Mouse (Mus musculus): ENCODE data around the gene Tsga10ip. TPM values are rescaled to one million over a fixed set of nuclear protein-coding genes. Genes with fewer than 3 reads are reported as not detected.
A peak's percentile ranks its signal among the peaks of the same experiment; 100 is the strongest.

Gene Tsga10ip
- total and polyA plus RNA-seq, 2 experiments = not detected

DNA sequence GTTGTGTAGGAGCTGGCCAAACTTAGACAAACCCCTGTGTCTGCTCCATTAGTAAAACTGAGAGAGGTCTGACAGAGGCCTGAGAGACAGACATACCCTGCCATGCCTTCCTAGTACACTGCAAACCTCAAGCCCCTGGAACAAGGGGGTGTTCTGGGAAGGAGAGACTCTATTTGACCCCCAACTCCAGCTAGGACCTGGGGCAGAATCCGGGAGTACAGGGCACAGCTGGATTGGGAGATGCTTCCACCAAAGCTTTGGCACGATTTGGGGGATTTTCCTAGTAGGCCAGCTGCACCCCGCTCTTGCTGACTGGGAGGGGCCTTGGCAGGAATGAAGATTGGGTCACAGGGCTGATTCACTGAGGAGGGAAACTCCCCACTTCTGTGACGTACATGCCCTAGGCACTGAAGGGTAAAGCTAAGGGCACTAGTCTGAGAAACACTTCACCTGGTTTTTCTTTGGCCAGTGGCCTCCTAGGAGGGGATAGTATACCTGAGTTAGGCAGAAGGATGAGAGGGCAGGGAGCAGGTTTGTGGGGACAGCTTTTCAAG lies 29.7 kb upstream of the Tsga10ip start:
- no peaks in the 10 kb centered on the region for H3K27me3 ChIP-seq (ENCODE audit: control insufficient read depth, insufficient read depth, low read length)
- TF ChIP-seq POLR2A (IDR thresholded peaks at IDR 0.05; ENCODE audit: extremely low read depth, insufficient read depth, low read length) = no peak
- TF ChIP-seq CTCF (IDR thresholded peaks at IDR 0.05; ENCODE audit: low read depth, low read length) = no peak
- no peak for DNase-seq (ENCODE audit: extremely low read depth, low read depth, low spot score)
- H3K36me3 ChIP-seq (ENCODE audit: control insufficient read depth, insufficient read depth, low read length) = no peaks in the 10 kb centered on the region
- H3K4me3 ChIP-seq (ENCODE audit: insufficient read depth, low read depth, low read length) = no peak overlapping the region
- 88% methylated on average over 4 of the region's 4 CpGs for WGBS
- peaks cover 5% of the 10 kb centered on the region; the same call in 1 of the 2 replicates for H3K4me1 ChIP-seq (ENCODE audit: control insufficient read depth, insufficient read depth, low read length)
- no peak overlapping the region for H3K9ac ChIP-seq (ENCODE audit: low read depth, low read length)
- no peaks in the 10 kb centered on the region for H3K79me2 ChIP-seq (ENCODE audit: control insufficient read depth, insufficient read depth, low read length)
- H3K27ac ChIP-seq (replicated peaks; ENCODE audit: insufficient read depth, low read depth, low read length) = no peak overlapping the region

DNA sequence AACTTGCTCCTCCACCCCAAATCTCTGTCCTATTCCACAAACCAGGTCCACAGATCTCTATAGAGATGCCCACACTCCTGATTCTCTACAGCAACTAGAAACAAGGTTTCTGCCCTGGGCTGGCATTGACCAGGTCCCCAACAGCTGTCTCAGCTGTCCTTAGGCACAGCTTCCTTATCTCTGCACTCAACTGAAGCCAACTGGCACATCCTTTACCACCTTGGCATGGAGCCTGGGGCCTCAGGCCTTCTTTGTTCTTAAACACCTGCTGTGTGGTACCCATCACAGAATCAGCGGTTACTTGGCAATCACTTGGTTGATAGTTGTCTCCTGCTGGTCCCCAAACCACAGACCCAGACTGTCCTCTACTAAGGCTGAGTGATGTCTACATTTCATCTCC lies 28.1 kb upstream of the Tsga10ip start:
- H3K27ac ChIP-seq (replicated peaks; ENCODE audit: insufficient read depth, low read depth, low read length) = no peak overlapping the region
- peaks cover 15% of the 10 kb centered on the region for H3K4me1 ChIP-seq (ENCODE audit: control insufficient read depth, insufficient read depth, low read length)
- WGBS = 76% methylated on average over 1 of the region's 1 CpGs
- peak; percentile 28 for DNase-seq (ENCODE audit: extremely low read depth, low read depth, low spot score)
- no peak overlapping the region for H3K4me3 ChIP-seq (ENCODE audit: insufficient read depth, low read depth, low read length)
- H3K79me2 ChIP-seq (ENCODE audit: control insufficient read depth, insufficient read depth, low read length) = peaks cover 10% of the 10 kb centered on the region; the same call in 1 of the 2 replicates
- H3K36me3 ChIP-seq (ENCODE audit: control insufficient read depth, insufficient read depth, low read length) = no peaks in the 10 kb centered on the region
- TF ChIP-seq POLR2A (IDR thresholded peaks at IDR 0.05; ENCODE audit: extremely low read depth, insufficient read depth, low read length) (no peak), CTCF (IDR thresholded peaks at IDR 0.05; ENCODE audit: low read depth, low read length) (no peak)
- no peak overlapping the region for H3K9ac ChIP-seq (ENCODE audit: low read depth, low read length)
- H3K27me3 ChIP-seq (ENCODE audit: control insufficient read depth, insufficient read depth, low read length) = no peaks in the 10 kb centered on the region

DNA sequence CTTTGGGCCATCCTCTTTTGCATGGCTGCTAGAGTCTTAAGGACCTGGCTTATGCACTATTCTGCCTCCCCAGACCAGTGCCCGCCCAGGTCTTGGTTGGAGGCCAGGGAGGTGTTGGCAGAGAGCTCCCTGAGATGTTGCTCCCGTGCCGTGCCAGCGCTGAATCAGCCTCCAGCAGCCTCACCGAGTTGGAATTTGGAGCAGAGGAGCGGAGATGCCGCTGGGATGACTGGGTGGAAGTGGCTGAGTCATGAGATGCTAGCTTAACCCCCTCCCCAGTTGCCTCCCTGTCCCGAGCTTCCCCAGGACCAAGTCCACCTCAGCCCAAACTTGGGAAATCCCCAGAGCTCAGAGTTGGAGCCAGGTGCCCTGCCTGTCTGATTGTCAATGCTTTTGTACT lies 27.5 kb upstream of the Tsga10ip start:
- no peak for DNase-seq (ENCODE audit: extremely low read depth, low read depth, low spot score)
- WGBS = 13% methylated on average over 8 of the region's 8 CpGs
- TF ChIP-seq POLR2A (IDR thresholded peaks at IDR 0.05; ENCODE audit: extremely low read depth, insufficient read depth, low read length) (no peak), CTCF (IDR thresholded peaks at IDR 0.05; ENCODE audit: low read depth, low read length) (no peak)

DNA sequence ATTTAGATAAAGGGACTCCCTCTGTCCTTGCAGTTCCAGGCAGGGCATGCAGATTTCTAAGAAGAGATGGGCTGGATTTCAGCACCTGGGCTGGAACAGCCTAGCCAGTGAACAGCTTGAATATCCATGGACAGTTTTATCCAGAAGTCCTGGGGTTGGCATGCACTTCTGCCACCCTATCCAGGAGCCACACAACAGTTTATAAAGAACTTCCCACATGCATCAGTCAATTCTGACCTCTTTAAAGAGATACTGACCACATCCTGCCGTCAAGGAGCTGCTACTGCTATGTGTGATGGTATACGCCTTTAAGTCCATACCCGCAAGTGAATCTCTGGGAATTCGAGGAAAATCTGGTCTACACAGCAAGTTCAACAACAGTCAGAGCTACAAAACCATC lies 26.9 kb upstream of the Tsga10ip start:
- 70% methylated on average over 4 of the region's 4 CpGs for WGBS
- Histone ChIP-seq H3K9ac (ENCODE audit: low read depth, low read length) (no peak overlapping the region), H3K4me3 (ENCODE audit: insufficient read depth, low read depth, low read length) (no peak overlapping the region), H3K36me3 (ENCODE audit: control insufficient read depth, insufficient read depth, low read length) (no peaks in the 10 kb centered on the region), H3K79me2 (ENCODE audit: control insufficient read depth, insufficient read depth, low read length) (peaks cover 14% of the 10 kb centered on the region; the same call in 1 of the 2 replicates), H3K27me3 (ENCODE audit: control insufficient read depth, insufficient read depth, low read length) (no peaks in the 10 kb centered on the region), H3K27ac (replicated peaks; ENCODE audit: insufficient read depth, low read depth, low read length) (no peak overlapping the region), H3K4me1 (ENCODE audit: control insufficient read depth, insufficient read depth, low read length) (peaks cover 15% of the 10 kb centered on the region)
- TF ChIP-seq POLR2A (IDR thresholded peaks at IDR 0.05; ENCODE audit: extremely low read depth, insufficient read depth, low read length) = no peak
- no peak for TF ChIP-seq CTCF (IDR thresholded peaks at IDR 0.05; ENCODE audit: low read depth, low read length)
- DNase-seq (ENCODE audit: extremely low read depth, low read depth, low spot score) = no peak

More for the DNA sequence above, 27.5 kb upstream of the Tsga10ip start:
- peaks cover 15% of the 10 kb centered on the region for H3K4me1 ChIP-seq (ENCODE audit: control insufficient read depth, insufficient read depth, low read length)
- H3K27me3 ChIP-seq (ENCODE audit: control insufficient read depth, insufficient read depth, low read length) = no peaks in the 10 kb centered on the region
- no peak overlapping the region for H3K9ac ChIP-seq (ENCODE audit: low read depth, low read length)
- no peak overlapping the region for H3K27ac ChIP-seq (replicated peaks; ENCODE audit: insufficient read depth, low read depth, low read length)
- peaks cover 14% of the 10 kb centered on the region; the same call in 1 of the 2 replicates for H3K79me2 ChIP-seq (ENCODE audit: control insufficient read depth, insufficient read depth, low read length)
- H3K4me3 ChIP-seq (ENCODE audit: insufficient read depth, low read depth, low read length) = no peak overlapping the region
- H3K36me3 ChIP-seq (ENCODE audit: control insufficient read depth, insufficient read depth, low read length) = no peaks in the 10 kb centered on the region

DNA sequence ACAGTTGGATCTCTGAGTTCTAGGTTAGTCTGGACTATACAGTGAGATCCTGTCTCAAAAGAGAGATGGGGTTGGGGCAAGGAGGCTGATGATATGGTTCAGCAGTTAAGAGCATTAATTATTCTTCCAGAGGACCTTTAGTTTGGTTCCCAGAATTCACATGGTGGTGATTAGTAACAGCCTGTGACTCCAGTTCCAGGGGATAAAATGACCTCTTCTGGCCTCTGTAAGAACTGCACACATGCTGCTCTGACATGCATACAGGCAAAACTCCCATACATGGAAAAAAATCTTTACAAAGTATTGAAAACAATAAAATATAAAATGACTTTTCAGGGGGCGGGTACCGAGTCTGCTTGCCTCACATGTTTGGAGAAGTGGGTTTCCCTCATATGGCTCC lies 25.8 kb upstream of the Tsga10ip start:
- no peaks in the 10 kb centered on the region for H3K27me3 ChIP-seq (ENCODE audit: control insufficient read depth, insufficient read depth, low read length)
- DNase-seq (ENCODE audit: extremely low read depth, low read depth, low spot score) = peak; percentile 33
- H3K79me2 ChIP-seq (ENCODE audit: control insufficient read depth, insufficient read depth, low read length) = peaks cover 14% of the 10 kb centered on the region; the same call in 1 of the 2 replicates
- H3K27ac ChIP-seq (replicated peaks; ENCODE audit: insufficient read depth, low read depth, low read length) = no peak overlapping the region
- no peak overlapping the region for H3K4me3 ChIP-seq (ENCODE audit: insufficient read depth, low read depth, low read length)
- no peaks in the 10 kb centered on the region for H3K36me3 ChIP-seq (ENCODE audit: control insufficient read depth, insufficient read depth, low read length)
- TF ChIP-seq CTCF (IDR thresholded peaks at IDR 0.05; ENCODE audit: low read depth, low read length) = peak; percentile 28; the same call in 1 of the 2 replicates
- no peak for TF ChIP-seq POLR2A (IDR thresholded peaks at IDR 0.05; ENCODE audit: extremely low read depth, insufficient read depth, low read length)
- H3K9ac ChIP-seq (ENCODE audit: low read depth, low read length) = no peak overlapping the region
- WGBS = 88% methylated on average over 2 of the region's 2 CpGs
- H3K4me1 ChIP-seq (ENCODE audit: control insufficient read depth, insufficient read depth, low read length) = peaks cover 15% of the 10 kb centered on the region

DNA sequence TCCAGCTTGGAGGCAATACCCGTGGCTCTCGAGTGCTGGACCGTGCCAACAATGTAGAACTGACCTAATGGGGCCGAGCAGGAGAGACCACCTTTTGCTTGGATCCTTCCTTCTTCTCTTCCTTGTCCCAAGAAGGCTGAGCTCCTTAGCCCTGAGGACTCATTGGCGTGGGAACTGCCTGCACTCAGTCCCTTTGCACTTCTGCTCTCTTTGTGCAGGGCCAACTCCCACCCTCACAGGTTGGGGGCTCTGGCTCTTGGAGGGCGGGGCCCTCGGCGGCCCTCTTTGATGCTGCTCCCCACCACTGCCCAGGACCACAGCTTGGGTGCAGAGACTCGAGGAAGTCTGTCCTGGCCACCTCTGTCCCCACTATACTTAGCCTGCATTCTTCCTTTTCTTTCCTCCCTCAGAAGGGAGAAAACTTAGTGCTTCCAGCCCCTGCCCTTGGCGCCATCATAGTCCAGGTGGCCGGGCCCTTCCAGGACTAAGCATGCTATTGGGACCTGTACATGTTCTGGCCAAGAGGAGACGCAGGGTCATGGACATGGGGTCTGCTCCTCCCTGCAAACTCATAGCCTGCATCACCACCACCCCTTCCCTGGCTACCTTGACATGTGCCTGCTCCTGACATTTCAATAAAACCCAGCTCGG lies 24.4 kb upstream of the Tsga10ip start:
- 87% methylated on average over 13 of the region's 13 CpGs for WGBS
- TF ChIP-seq CTCF (IDR thresholded peaks at IDR 0.05; ENCODE audit: low read depth, low read length) (no peak), POLR2A (IDR thresholded peaks at IDR 0.05; ENCODE audit: extremely low read depth, insufficient read depth, low read length) (no peak)

More for the DNA sequence above, 24.4 kb upstream of the Tsga10ip start:
- Histone ChIP-seq H3K4me1 (ENCODE audit: control insufficient read depth, insufficient read depth, low read length) (peaks cover 14% of the 10 kb centered on the region), H3K4me3 (ENCODE audit: insufficient read depth, low read depth, low read length) (no peak overlapping the region), H3K36me3 (ENCODE audit: control insufficient read depth, insufficient read depth, low read length) (no peaks in the 10 kb centered on the region; the same call in 1 of the 2 replicates), H3K9ac (ENCODE audit: low read depth, low read length) (no peak overlapping the region), H3K79me2 (ENCODE audit: control insufficient read depth, insufficient read depth, low read length) (peaks cover 14% of the 10 kb centered on the region; the same call in 1 of the 2 replicates), H3K27ac (replicated peaks; ENCODE audit: insufficient read depth, low read depth, low read length) (no peak overlapping the region), H3K27me3 (ENCODE audit: control insufficient read depth, insufficient read depth, low read length) (no peaks in the 10 kb centered on the region)
- DNase-seq (ENCODE audit: extremely low read depth, low read depth, low spot score) = no peak
